Mouse (Mus musculus) spleen, adult 18-20 months (tissue): ENCODE measurements around the gene Cntd1.

Experiments
- DNase-seq, 2 experiments: peaks; one replicate each; pipeline ENCODE4 v3.0.0; 2022; ENCODE audit warnings: mixed read lengths in 2 of 2

The Cntd1 gene

GRCm38 (mm10) chr11:101335685-101336084 lies 56.9 kb downstream of the Cntd1 start:
- no peak for DNase-seq

- no peak for DNase-seq
These were observed 59.4 kb downstream of the Cntd1 start for GRCm38 (mm10) chr11:101338123-101338760.
